Mouse (Mus musculus) E14TG2a.4 (cell line): ENCODE data around the gene Rims1.

Source experiments
- CTCF ChIP-seq: conservative IDR thresholded peaks from 2 replicates; pipeline ENCODE4 v1.5.1; 2014; ENCODE audit warnings: low read length
- NANOG ChIP-seq: IDR thresholded peaks from 2 replicates; pipeline ENCODE4 v1.6.1; 2014; ENCODE audit warnings: borderline replicate concordance, low read length, mixed read lengths

GRCm38 (mm10) chr1:22515103-22515502 lies 290.7 kb downstream of the Rims1 start:
- TF ChIP-seq CTCF (no peak), NANOG (no peak)
